Mouse (Mus musculus) neural tube, embryonic 13.5 days (tissue): Measurements from ENCODE around the gene Ltbp1. TPM values are rescaled to one million over a fixed set of nuclear protein-coding genes. Genes with fewer than 3 reads are reported as not detected.

Source experiments
- ATAC-seq: fragments of 200-750 bp; cut with Nextera tagmentation; 2 replicates; pipeline ENCODE4 v1.8.0; 2017; ENCODE audit warnings: low read depth, mild to moderate bottlenecking, moderate TSS enrichment, moderate library complexity
- H3K27ac ChIP-seq: fragments of 300-500 bp; sonication (generic); replicated peaks from 2 replicates; pipeline ENCODE4 v1.5.1; 2015; ENCODE audit warnings: moderate library complexity, mild to moderate bottlenecking, inconsistent platforms
- H3K27me3 ChIP-seq: fragments of 300-500 bp; sonication (generic); 2 replicates; pipeline ENCODE4 v1.6.1; 2015; ENCODE audit warnings: mild to moderate bottlenecking, inconsistent platforms
- H3K36me3 ChIP-seq: fragments of 300-500 bp; sonication (generic); 2 replicates; pipeline ENCODE4 v1.6.1; 2015; ENCODE audit warnings: mild to moderate bottlenecking, inconsistent platforms
- H3K4me1 ChIP-seq: fragments of 300-500 bp; sonication (generic); replicated peaks from 2 replicates; pipeline ENCODE4 v1.6.1; 2015; ENCODE audit warnings: inconsistent platforms
- H3K4me2 ChIP-seq: fragments of 300-500 bp; sonication (generic); 2 replicates; pipeline ENCODE4 v1.6.1; 2015; ENCODE audit warnings: inconsistent platforms, mild to moderate bottlenecking, moderate library complexity
- H3K4me3 ChIP-seq: fragments of 300-500 bp; sonication (generic); 2 replicates; pipeline ENCODE4 v1.5.1; 2015; ENCODE audit warnings: mild to moderate bottlenecking, inconsistent platforms
- H3K9ac ChIP-seq: fragments of 300-500 bp; sonication (generic); 2 replicates; pipeline ENCODE4 v1.6.1; 2015; ENCODE audit warnings: moderate library complexity, mild to moderate bottlenecking, inconsistent platforms
- H3K9me3 ChIP-seq: fragments of 300-500 bp; sonication (generic); 2 replicates; pipeline ENCODE4 v1.6.1; 2016; ENCODE audit warnings: inconsistent platforms
- WGBS: fragments of 180-500 bp; shearing (Covaris S2); methylation state at CpG from one replicate; pipeline ENCODE4 v1.1.7; 2015; 5-methylcytosine and 5-hydroxymethylcytosine counted together
- polyA plus RNA-seq: library from polyadenylated mRNA; unstranded; fragments of >200 nt; fragmentation: Nextera tagmentation; extraction: Ambion mirVana; gene quantifications from 2 replicates; pipeline ENCODE4 v1.2.1, GENCODE M21; 2015

The Ltbp1 gene
- polyA plus RNA-seq, 1 experiment from 2014 or later: 2.9 TPM

DNA sequence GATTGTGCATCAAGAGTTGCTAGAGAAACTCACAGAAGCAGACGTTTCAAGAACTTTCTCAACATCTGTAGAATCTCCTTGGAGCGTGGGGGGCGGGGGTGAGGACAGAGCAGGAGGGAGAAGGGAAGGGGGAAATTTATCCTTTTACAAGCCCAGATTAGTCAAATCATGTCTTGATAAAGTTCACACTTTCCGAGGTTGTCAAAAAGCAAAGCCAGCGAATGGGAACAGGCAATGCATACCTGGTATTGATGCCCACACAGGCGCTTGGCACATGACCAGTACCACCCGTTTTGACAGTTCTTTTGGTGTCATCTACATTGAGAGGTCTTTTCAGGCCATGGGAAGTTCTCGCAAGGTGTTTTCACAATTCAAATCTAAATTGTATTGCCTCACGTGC, 327.6 kb downstream of the Ltbp1 start:
- no peak for ATAC-seq
- H3K9me3 ChIP-seq: no peaks in the 10 kb centered on the region
- H3K27me3 ChIP-seq: no peaks in the 10 kb centered on the region
- no peak overlapping the region for H3K9ac ChIP-seq
- WGBS: 94% methylated on average over 9 of the region's 9 CpGs
- H3K36me3 ChIP-seq: no peaks in the 10 kb centered on the region
- H3K4me3 ChIP-seq: no peak overlapping the region
- no peak overlapping the region for H3K4me2 ChIP-seq
- H3K27ac ChIP-seq: no peak overlapping the region
- H3K4me1 ChIP-seq: no peaks in the 10 kb centered on the region

DNA sequence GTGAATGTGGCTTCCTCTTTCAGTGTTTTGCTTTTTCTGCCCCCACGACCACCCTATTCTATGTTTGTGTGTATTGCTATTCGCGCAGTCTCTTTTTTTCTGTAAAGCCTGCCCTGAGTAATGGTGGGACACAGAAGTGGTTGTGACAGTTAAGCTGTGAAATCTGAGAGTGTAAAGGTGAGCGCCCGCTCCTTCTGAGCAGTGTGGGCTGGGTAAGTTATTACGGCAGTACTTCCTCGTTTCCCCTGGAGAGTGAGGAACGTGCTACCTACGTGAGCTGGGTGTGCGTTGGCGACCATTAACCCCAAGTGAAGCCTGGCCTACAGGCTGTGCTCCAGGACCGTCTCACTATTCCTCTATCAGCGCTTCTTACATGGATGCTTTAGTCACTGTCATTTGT, 328.4 kb downstream of the Ltbp1 start:
- WGBS: 91% methylated on average over 13 of the region's 13 CpGs
- H3K4me3 ChIP-seq: no peak overlapping the region

DNA sequence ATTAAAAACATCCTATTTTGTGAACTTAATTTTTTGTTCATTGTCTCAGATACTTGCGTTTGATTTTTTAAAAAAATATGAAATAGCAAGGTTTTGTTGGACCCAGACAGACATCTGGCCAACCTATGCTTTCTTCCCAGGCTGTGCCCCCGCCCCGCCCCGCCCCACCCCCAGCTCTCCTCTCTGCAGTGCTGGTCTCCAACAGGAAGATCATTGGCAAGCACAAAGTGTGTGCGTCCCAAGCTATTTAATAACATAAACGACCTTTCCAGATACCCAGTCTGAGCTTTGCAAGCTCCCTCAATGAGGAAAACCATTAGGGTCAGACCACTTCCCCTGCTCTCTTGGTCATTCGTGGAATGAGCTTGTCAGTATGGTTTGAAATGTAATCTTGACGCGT, 330.3 kb downstream of the Ltbp1 start:
- H3K27me3 ChIP-seq: no peaks in the 10 kb centered on the region
- H3K9ac ChIP-seq: no peak overlapping the region
- ATAC-seq: no peak
- H3K4me3 ChIP-seq: no peak overlapping the region
- 85% methylated on average over 9 of the region's 9 CpGs for WGBS
- no peaks in the 10 kb centered on the region for H3K4me1 ChIP-seq
- H3K27ac ChIP-seq: no peak overlapping the region
- no peaks in the 10 kb centered on the region for H3K36me3 ChIP-seq
- no peak overlapping the region for H3K4me2 ChIP-seq
- H3K9me3 ChIP-seq: no peaks in the 10 kb centered on the region

More for the DNA sequence above, 328.4 kb downstream of the Ltbp1 start:
- H3K4me2 ChIP-seq: no peak overlapping the region
- no peaks in the 10 kb centered on the region for H3K27me3 ChIP-seq
- no peak overlapping the region for H3K27ac ChIP-seq
- ATAC-seq: no peak
- H3K9ac ChIP-seq: no peak overlapping the region
- H3K4me1 ChIP-seq: no peaks in the 10 kb centered on the region
- no peaks in the 10 kb centered on the region for H3K36me3 ChIP-seq
- no peaks in the 10 kb centered on the region for H3K9me3 ChIP-seq

DNA sequence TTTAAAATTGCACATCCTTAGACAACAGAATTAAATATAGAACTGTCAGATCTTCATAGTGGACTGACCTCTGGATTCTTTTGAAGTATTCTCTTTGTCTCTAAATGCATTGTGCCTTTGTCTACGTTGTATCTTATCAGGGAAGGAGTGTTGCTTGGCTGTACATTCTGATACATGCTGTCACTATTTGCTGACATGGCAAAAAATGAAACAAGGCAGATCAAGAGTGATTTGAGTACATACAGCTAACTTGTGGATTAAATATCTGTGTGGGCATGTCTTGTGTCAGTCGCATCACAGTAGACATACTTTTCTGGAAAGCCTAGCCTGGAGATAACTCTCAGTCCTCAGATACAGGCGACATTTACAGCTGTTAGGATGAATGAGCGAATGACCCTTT, 335.9 kb downstream of the Ltbp1 start:
- no peak overlapping the region for H3K27ac ChIP-seq
- 91% methylated on average over 4 of the region's 4 CpGs for WGBS
- H3K9ac ChIP-seq: no peak overlapping the region
- no peaks in the 10 kb centered on the region for H3K36me3 ChIP-seq
- no peaks in the 10 kb centered on the region for H3K27me3 ChIP-seq
- no peak overlapping the region for H3K4me3 ChIP-seq
- no peak overlapping the region for H3K4me2 ChIP-seq
- no peak for ATAC-seq
- H3K4me1 ChIP-seq: no peaks in the 10 kb centered on the region
- no peaks in the 10 kb centered on the region for H3K9me3 ChIP-seq

DNA sequence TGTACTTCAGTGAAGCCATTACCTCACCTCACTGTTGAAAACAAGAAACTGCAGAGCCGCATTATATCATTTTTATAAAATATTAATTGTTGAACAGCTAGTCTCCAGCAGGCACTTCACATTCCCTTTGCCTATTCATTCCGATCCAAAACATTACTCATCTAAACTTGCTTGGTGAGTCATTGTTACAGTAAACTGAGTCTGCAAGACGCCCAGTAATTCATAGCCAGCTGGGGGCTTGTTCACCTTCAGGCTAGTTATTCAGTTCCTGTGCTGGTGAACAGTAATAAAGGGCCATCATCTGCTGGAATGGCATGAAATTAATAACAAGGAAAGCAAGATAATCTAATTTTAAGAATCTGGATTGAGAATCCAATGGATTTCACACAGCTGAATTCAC, 339.7 kb downstream of the Ltbp1 start:
- Histone ChIP-seq H3K9me3 (no peaks in the 10 kb centered on the region), H3K4me2 (no peak overlapping the region), H3K4me3 (no peak overlapping the region), H3K4me1 (no peaks in the 10 kb centered on the region), H3K36me3 (no peaks in the 10 kb centered on the region), H3K27me3 (no peaks in the 10 kb centered on the region), H3K9ac (no peak overlapping the region), H3K27ac (no peak overlapping the region)
- no peak for ATAC-seq
- WGBS: 86% methylated on average over 3 of the region's 3 CpGs

DNA sequence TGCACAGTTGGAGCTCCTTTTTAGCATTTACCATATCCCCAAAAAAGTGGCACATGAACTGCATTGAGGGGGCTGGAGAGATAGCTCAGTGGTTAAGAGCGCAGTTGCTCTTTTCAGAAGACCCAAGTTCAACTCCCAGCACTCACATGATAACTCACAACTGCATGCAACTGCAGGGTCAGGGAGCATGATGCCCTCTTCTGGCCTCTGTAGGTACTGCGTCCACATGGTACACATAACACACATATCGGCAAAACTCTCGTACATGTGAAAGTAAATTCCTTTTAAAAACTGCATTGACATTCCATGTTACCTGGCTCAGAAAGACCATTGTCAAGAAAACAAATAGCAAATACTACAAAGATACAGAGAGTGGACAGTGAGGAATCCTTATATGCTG, 342.0 kb downstream of the Ltbp1 start:
- H3K4me3 ChIP-seq: no peak overlapping the region
- WGBS: 95% methylated on average over 4 of the region's 4 CpGs
- no peak for ATAC-seq

DNA sequence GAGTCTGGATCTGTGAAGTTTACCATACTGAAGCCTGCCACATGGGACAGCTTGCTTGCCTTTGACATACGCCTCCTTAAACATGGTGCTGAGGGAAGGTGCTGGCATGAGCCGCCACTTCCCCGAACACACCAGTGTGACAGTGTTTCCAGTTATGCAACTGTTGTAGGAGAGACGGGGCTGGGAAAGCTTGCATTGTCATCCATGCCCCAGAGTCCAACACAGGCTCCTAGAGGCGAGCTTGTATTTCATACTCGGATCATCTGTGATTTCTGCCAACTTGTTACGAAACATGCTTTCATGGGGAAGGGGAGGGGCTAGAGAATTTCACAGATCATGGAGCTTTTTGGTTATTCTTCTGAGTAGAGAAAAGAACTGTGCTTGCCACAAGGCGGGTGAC, 343.7 kb downstream of the Ltbp1 start:
- H3K27me3 ChIP-seq: no peaks in the 10 kb centered on the region
- no peak for ATAC-seq
- H3K4me1 ChIP-seq: no peaks in the 10 kb centered on the region
- H3K9me3 ChIP-seq: no peaks in the 10 kb centered on the region
- H3K4me2 ChIP-seq: no peak overlapping the region
- H3K4me3 ChIP-seq: no peak overlapping the region
- H3K36me3 ChIP-seq: no peaks in the 10 kb centered on the region
- 88% methylated on average over 8 of the region's 8 CpGs for WGBS
- no peak overlapping the region for H3K9ac ChIP-seq
- H3K27ac ChIP-seq: no peak overlapping the region

More for the DNA sequence above, 342.0 kb downstream of the Ltbp1 start:
- Histone ChIP-seq H3K9ac (no peak overlapping the region), H3K4me2 (no peak overlapping the region), H3K27ac (no peak overlapping the region), H3K36me3 (no peaks in the 10 kb centered on the region), H3K27me3 (no peaks in the 10 kb centered on the region), H3K9me3 (no peaks in the 10 kb centered on the region), H3K4me1 (no peaks in the 10 kb centered on the region)

DNA sequence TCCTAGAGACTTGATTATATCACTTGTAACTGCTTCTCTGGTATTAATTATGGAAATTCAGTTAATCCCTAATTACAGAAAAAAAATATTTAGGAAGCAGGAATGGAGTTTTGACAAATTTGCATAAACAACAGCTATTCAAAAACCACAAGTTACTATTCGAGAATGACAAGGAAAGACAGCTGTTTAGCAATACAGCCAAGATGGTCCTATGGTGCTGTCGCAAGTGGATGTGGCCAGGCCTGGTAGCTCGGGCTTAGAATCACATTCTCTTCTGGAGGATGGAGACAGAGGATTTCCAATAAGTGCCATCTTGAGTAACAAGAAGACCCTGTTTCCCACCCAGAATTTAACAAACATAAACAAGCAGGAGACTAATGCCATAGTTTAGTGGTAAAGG, 344.2 kb downstream of the Ltbp1 start:
- no peak for ATAC-seq
- WGBS: 85% methylated on average over 3 of the region's 3 CpGs

DNA sequence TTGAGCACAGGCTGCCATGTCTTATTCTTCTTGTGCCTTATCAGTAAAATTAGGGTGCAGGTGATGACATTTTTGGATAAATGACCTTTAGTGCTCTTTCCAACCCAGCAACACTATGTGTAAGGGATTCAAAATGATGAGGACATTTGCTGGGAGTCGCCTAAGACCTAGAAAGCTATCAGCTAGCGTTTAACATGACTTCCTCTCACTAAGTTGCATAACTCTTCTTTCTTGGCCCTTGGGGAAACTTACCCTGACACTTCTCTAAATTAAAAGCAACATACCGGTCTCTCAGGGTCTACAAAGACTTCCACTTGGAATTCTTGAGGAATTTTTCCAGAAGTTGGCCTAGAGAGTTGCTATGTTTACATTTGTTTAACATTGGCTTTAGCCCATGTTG, 348.0 kb downstream of the Ltbp1 start:
- H3K9ac ChIP-seq: no peak overlapping the region
- no peak for ATAC-seq
- no peaks in the 10 kb centered on the region for H3K4me1 ChIP-seq
- no peak overlapping the region for H3K4me3 ChIP-seq
- H3K36me3 ChIP-seq: no peaks in the 10 kb centered on the region
- WGBS: 82% methylated on average over 3 of the region's 3 CpGs
- no peaks in the 10 kb centered on the region for H3K9me3 ChIP-seq
- H3K27me3 ChIP-seq: no peaks in the 10 kb centered on the region
- no peak overlapping the region for H3K4me2 ChIP-seq
- H3K27ac ChIP-seq: no peak overlapping the region

More for the DNA sequence above, 344.2 kb downstream of the Ltbp1 start:
- Histone ChIP-seq H3K27me3 (no peaks in the 10 kb centered on the region), H3K4me1 (no peaks in the 10 kb centered on the region), H3K4me2 (no peak overlapping the region), H3K4me3 (no peak overlapping the region), H3K27ac (no peak overlapping the region), H3K9ac (no peak overlapping the region), H3K9me3 (no peaks in the 10 kb centered on the region), H3K36me3 (no peaks in the 10 kb centered on the region)

DNA sequence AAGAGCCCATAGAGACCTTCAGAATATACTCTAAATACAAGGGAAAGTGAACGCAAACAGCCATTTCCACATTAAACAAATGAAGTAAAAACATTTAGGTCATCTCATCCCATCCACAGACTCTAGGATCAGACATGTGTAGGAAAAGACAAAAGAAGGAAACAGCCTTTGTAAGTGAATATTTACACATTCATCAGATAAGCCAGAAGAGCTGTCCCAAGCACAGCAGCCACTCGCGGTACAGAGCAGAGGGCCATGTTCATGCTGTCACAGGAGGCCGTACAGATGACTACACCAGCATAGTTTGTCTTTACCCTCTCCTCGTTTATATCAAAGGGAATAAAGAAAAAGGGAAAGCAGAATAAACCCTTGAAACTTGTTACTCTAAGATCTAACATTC, 350.1 kb downstream of the Ltbp1 start:
- WGBS: 86% methylated on average over 5 of the region's 5 CpGs
- no peak for ATAC-seq
- Histone ChIP-seq H3K4me2 (no peak overlapping the region), H3K9ac (no peak overlapping the region), H3K9me3 (no peaks in the 10 kb centered on the region), H3K27me3 (no peaks in the 10 kb centered on the region), H3K27ac (no peak overlapping the region), H3K36me3 (no peaks in the 10 kb centered on the region), H3K4me3 (no peak overlapping the region), H3K4me1 (no peaks in the 10 kb centered on the region)

DNA sequence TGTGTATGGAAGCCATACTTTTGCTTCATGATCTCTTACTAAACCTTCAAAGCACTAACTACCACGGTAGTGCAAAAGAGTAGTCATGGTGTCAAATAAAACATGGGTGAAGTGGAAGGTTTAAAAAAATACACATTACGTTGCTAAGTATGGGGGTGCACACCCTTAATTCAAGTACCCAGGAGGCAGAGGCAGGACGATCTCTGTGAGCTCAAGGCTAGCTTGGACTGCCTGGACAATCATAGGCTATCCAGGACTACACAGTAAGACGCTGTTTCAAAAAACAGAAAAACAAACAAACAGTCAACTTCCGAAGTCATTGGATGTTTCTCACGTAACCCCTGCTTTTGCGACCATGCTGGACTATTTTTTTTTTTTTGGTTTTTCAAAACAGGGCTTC, 354.7 kb downstream of the Ltbp1 start:
- Histone ChIP-seq H3K9me3 (no peaks in the 10 kb centered on the region), H3K4me2 (no peak overlapping the region), H3K4me3 (no peak overlapping the region), H3K9ac (no peak overlapping the region), H3K27ac (no peak overlapping the region), H3K4me1 (no peaks in the 10 kb centered on the region), H3K36me3 (no peaks in the 10 kb centered on the region), H3K27me3 (no peaks in the 10 kb centered on the region)
- WGBS: 95% methylated on average over 7 of the region's 7 CpGs
- ATAC-seq: no peak

DNA sequence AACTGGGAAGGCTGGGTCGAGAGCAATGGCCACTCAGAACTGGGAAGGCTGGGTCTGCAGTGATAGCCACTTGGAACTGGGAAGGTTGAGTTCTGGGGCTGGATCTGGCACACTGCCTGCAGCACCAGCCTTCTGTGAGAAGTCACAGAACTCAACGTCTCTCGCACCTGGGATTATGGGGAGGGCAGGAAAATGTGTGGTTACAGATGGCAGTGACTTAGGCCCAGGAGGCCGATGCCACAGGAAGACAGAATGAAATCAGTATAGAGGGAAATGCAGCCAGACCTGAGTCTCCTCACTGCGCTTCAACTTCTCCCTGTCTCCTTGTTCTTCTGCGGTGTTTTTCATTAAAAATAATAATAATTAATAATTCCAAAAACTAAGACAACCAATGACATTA, 361.0 kb downstream of the Ltbp1 start:
- no peaks in the 10 kb centered on the region for H3K4me1 ChIP-seq
- H3K9me3 ChIP-seq: no peaks in the 10 kb centered on the region
- ATAC-seq: no peak
- H3K9ac ChIP-seq: no peak overlapping the region
- H3K27ac ChIP-seq: no peak overlapping the region
- H3K36me3 ChIP-seq: peaks cover 3% of the 10 kb centered on the region; the same call in 1 of the 2 replicates
- 94% methylated on average over 6 of the region's 6 CpGs for WGBS
- no peaks in the 10 kb centered on the region for H3K27me3 ChIP-seq
- H3K4me3 ChIP-seq: no peak overlapping the region
- no peak overlapping the region for H3K4me2 ChIP-seq

DNA sequence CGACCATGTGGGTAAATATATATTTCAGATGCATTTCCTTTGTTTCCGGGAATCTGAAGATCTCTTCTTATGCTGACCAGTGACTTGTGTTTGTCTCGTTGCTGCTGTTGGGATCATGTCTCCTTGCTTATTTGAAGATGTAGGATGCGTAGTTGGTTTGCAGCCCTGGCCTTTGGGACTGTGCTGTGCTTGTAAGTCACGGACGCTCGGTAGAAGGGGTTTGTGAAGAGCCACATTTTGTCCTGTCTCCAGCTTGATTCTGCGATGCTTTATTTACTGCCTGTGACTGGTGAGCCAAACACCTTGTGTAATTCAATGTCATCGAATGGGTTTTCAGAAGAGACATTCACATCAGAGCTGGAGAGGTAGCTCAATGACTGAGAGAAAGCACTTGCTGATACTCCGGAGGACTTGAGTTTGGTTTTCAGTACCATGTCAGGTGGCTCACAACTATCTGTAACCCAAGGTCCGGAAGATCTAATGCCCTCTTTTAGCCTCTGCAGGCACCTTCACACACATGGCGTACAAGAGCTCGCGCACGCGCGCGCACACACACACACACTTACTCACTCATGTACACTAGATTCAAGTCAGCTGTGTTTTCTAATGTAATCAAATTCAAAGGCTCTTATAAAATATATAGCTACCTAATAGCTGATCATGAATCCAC, 362.3 kb downstream of the Ltbp1 start:
- ATAC-seq: no peak
- Histone ChIP-seq H3K27me3 (no peaks in the 10 kb centered on the region), H3K4me3 (no peak overlapping the region), H3K36me3 (peaks cover 3% of the 10 kb centered on the region; the same call in 1 of the 2 replicates), H3K27ac (no peak overlapping the region), H3K4me1 (no peaks in the 10 kb centered on the region), H3K4me2 (no peak overlapping the region), H3K9ac (no peak overlapping the region), H3K9me3 (no peaks in the 10 kb centered on the region)
- 94% methylated on average over 18 of the region's 18 CpGs for WGBS
